Mouse (Mus musculus) heart, postnatal 36 days (tissue): ENCODE results near the gene Aars. TPM values are rescaled to one million over a fixed set of nuclear protein-coding genes. Genes with fewer than 3 reads are reported as not detected.
A peak's percentile ranks its signal among the peaks of the same experiment; 100 is the strongest.
"Not testable (repeated sequence)": the region's sequence is repeated elsewhere in the genome, so short reads cannot be mapped to it uniquely, and the experiment has no call there.

Source experiments
- DNase-seq, 2 experiments: peaks; one replicate each; pipeline ENCODE4 v3.0.0; 2021 to 2022
- intact Hi-C: fragments of 180-260 bp; cut with DNase I; formaldehyde crosslinking; loops from one replicate; pipeline ENCODE4 v1.15.1; 2025
- total RNA-seq, 2 experiments: library from RNA; stranded (reverse); gene quantifications; 2 replicates each; pipeline ENCODE4 v1.2.3; 2021

The Aars gene
- total RNA-seq, 2 experiments from 2014 or later, result 31.9 to 32.3 TPM

GRCm38 (mm10) chr8:111049106-111049505 lies 16.2 kb downstream of the Aars start:
- no peak for DNase-seq
- intact Hi-C loops, result no loop called here

GRCm38 (mm10) chr8:111053827-111054518 lies 21.0 kb downstream of the Aars start:
- intact Hi-C loops, result no loop called here
- peak in 1 of 2 experiments; percentile 24 for DNase-seq

- intact Hi-C loops, result no loop called here
- no peak for DNase-seq
These were observed 22.2 kb downstream of the Aars start for GRCm38 (mm10) chr8:111055031-111055634.

GRCm38 (mm10) chr8:111055661-111056060 lies 22.7 kb downstream of the Aars start:
- intact Hi-C loops, result no loop called here
- no peak for DNase-seq

GRCm38 (mm10) chr8:111056158-111056663 lies 23.3 kb downstream of the Aars start, which contains the start of gene Exosc6:
TSS of gene Exosc6 (plus strand) at chr8:111056339.
- DNase-seq, result peak; percentile 88 to 91
- intact Hi-C loops, result no loop called here

- peak; percentile 25 to 29 for DNase-seq
- intact Hi-C loops, result no loop called here
These were observed 23.8 kb downstream of the Aars start for GRCm38 (mm10) chr8:111056691-111057293.

GRCm38 (mm10) chr8:111058946-111059572 lies 26.1 kb downstream of the Aars start:
- intact Hi-C loops, result no loop called here
- no peak for DNase-seq

- intact Hi-C loops, result loop anchor here (2.0 kb wide), 1 partner anchor 29 kb away; no protein-coding TSS in a partner anchor
- peak in 1 of 2 experiments; percentile 12 for DNase-seq
These were observed 28.7 kb downstream of the Aars start for GRCm38 (mm10) chr8:111061688-111062071.

- peak; percentile 88 to 95 for DNase-seq
- intact Hi-C loops, result loop anchor here (2.0 kb wide), 1 partner anchor 29 kb away; no protein-coding TSS in a partner anchor
These were observed 29.3 kb downstream of the Aars start for GRCm38 (mm10) chr8:111062072-111062757.

GRCm38 (mm10) chr8:111062893-111063292 lies 29.9 kb downstream of the Aars start:
- no peak for DNase-seq
- intact Hi-C loops, result loop anchor here (2.0 kb wide), 1 partner anchor 28 kb away; no protein-coding TSS in a partner anchor

- intact Hi-C loops, result no loop called here
- DNase-seq, result no peak
These were observed 33.4 kb downstream of the Aars start for GRCm38 (mm10) chr8:111066308-111066707.

- no peak for DNase-seq
- intact Hi-C loops, result no loop called here
These were observed 34.5 kb downstream of the Aars start for GRCm38 (mm10) chr8:111067439-111067838.

GRCm38 (mm10) chr8:111068660-111069059 lies 35.7 kb downstream of the Aars start:
- DNase-seq, intact Hi-C loops: not testable (repeated sequence)

- no peak for DNase-seq
- intact Hi-C loops, result no loop called here
These were observed 43.0 kb downstream of the Aars start for GRCm38 (mm10) chr8:111075926-111076325.

GRCm38 (mm10) chr8:111079461-111079860 lies 46.5 kb downstream of the Aars start:
- intact Hi-C loops, result no loop called here
- DNase-seq, result no peak

- intact Hi-C loops, result no loop called here
- no peak for DNase-seq
These were observed 46.9 kb downstream of the Aars start for GRCm38 (mm10) chr8:111079861-111080271.

GRCm38 (mm10) chr8:111081580-111082258 lies 48.8 kb downstream of the Aars start:
- intact Hi-C loops, result no loop called here
- no peak for DNase-seq

GRCm38 (mm10) chr8:111083936-111084335 lies 51.0 kb downstream of the Aars start:
- intact Hi-C loops, DNase-seq: not testable (repeated sequence)

GRCm38 (mm10) chr8:111090126-111090525 lies 57.2 kb downstream of the Aars start:
- intact Hi-C loops, result loop anchor here (2.0 to 5.0 kb wide), 3 partner anchors 27 to 343 kb away; partner anchors contain the start of genes Cog4 and Sf3b3
- peak; percentile 77 to 81 for DNase-seq
